ENCODE assay signal across 8 mouse cellular contexts in the genomic region with DNA sequence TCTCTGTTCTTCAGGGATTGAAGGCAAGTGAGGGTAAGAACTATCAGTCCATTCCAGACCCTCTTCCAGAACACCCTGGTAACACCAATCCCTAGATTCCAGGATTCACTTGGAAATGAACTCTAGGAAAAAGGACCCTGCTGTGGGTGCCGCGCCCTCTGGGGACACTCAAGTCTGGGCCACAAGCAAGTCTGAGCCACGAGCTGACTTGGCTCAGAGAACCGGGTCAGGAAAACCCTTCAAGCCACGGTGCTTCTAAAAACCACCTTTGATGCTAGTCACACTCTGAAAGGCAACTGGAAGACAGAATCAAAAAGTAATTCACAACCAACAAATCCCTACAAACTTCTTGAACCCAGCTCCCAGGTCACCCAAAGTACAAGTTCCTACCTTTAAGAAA. TPM values are rescaled to one million over a fixed set of nuclear protein-coding genes. Genes with fewer than 3 reads are reported as not detected.
A peak's percentile ranks its signal among the peaks of the same experiment; 100 is the strongest.
DNase-seq lines count a peak whose midpoint lies in the region; ATAC-seq lines count a peak whose summit lies in the region.

No protein-coding gene starts in this region.

- no peak for DNase-seq in heart, embryonic 10.5 days (ENCODE audit: low spot score)
- DNase-seq in heart, adult 8-10 months (ENCODE audit: low spot score): no peak
- peak; percentile 36 for DNase-seq in ES-CJ7 (ENCODE audit: low read depth, low spot score)
- no peak for DNase-seq in left cerebral cortex, adult 18-20 months (ENCODE audit: low spot score in 2 of 2)
- DNase-seq in urinary bladder, postnatal 25 days (ENCODE audit: low spot score): no peak

- H3K36me3 ChIP-seq in heart, embryonic 10.5 days: peaks cover 17% of the 10 kb centered on the region
- H3K36me3 ChIP-seq in heart, embryonic 16.5 days (ENCODE audit: control insufficient read depth, insufficient read depth): peaks cover 8% of the 10 kb centered on the region
- peaks cover 5% of the 10 kb centered on the region; the same call in 1 of the 2 replicates for H3K36me3 ChIP-seq in macrophage (ENCODE audit: inconsistent target)

- WGBS in heart, embryonic 10.5 days: 4% methylated on average over 5 of the region's 5 CpGs
- WGBS in heart, embryonic 16.5 days: 7% methylated on average over 5 of the region's 5 CpGs
- WGBS in macrophage (ENCODE audit: missing documents): 45% methylated on average over 5 of the region's 5 CpGs

- peak overlapping the region; percentile 92 for H3K9ac ChIP-seq in heart, embryonic 16.5 days (ENCODE audit: low read length)

- H3K4me2 ChIP-seq in heart, embryonic 16.5 days (ENCODE audit: low read depth, low read length): peak overlapping the region; percentile 77

- H3K4me3 ChIP-seq in heart, embryonic 10.5 days: peak overlapping the region; percentile 88
- peak overlapping the region; percentile 85 for H3K4me3 ChIP-seq in heart, embryonic 16.5 days (ENCODE audit: low read length)
- peak overlapping the region; percentile 87 for H3K4me3 ChIP-seq in macrophage (ENCODE audit: inconsistent target)

- peaks cover 55% of the 10 kb centered on the region for H3K79me2 ChIP-seq in macrophage (ENCODE audit: inconsistent target)

- H3K27me3 ChIP-seq in heart, embryonic 10.5 days (ENCODE audit: insufficient read depth, poor library complexity, severe bottlenecking): 0 out of 2 replicates have a peak, but pooled peaks cover 7% of the 10 kb centered on the region
- H3K27me3 ChIP-seq in heart, embryonic 16.5 days (ENCODE audit: control insufficient read depth, insufficient read depth, low read length): no peaks in the 10 kb centered on the region

- peak overlapping the region; percentile 95 for H3K27ac ChIP-seq in heart, embryonic 10.5 days
- H3K27ac ChIP-seq in heart, embryonic 16.5 days (ENCODE audit: low read length): peak overlapping the region; percentile 93
- H3K27ac ChIP-seq in macrophage: peak overlapping the region; percentile 97

- peaks cover 54% of the 10 kb centered on the region for H3K4me1 ChIP-seq in heart, embryonic 10.5 days
- H3K4me1 ChIP-seq in heart, embryonic 16.5 days (ENCODE audit: control insufficient read depth, insufficient read depth, low read length): peaks cover 31% of the 10 kb centered on the region

- ATAC-seq in heart, embryonic 16.5 days (replicated peaks; ENCODE audit: extremely low read depth, insufficient read depth, low FRiP score): no peak
- ATAC-seq in erythroid progenitor cell, adult 5-6 weeks (replicated peaks; ENCODE audit: low FRiP score, poor library complexity, severe bottlenecking): no peak

- no peaks in the 10 kb centered on the region for H3K9me3 ChIP-seq in heart, embryonic 10.5 days
- H3K9me3 ChIP-seq in heart, embryonic 16.5 days (replicated peaks; ENCODE audit: control insufficient read depth, low read length): 0 out of 2 replicates have a peak, but pooled peaks cover 3% of the 10 kb centered on the region

RNA-seq across cellular contexts. Expression of gene Ralb, which starts 0.8 kb away (rescaled TPM):
- polyA plus RNA-seq in heart, embryonic 10.5 days (2016; fragmentation: Nextera tagmentation; extraction: Ambion mirVana): 176 and 192 TPM in 2 replicates
- total RNA-seq in heart, adult 8-10 months (2022): 10 to 100 TPM; 22.7 to 29.9 (median 27.2) TPM
- polyA plus RNA-seq in heart, embryonic 16.5 days (2015; fragmentation: Nextera tagmentation; extraction: Ambion mirVana): 130 and 140 TPM in 2 replicates
- total RNA-seq in macrophage (2018; cell fraction: chromatin; rRNA removed): 100 to 1,000 TPM in 1 of 26 experiments, 10 to 100 TPM in 25; 30.9 to 114 (median 49.3) TPM
- total RNA-seq in macrophage (2018; cell fraction: cytosol; rRNA removed): 100 to 1,000 TPM in 6 of 26 experiments, 10 to 100 TPM in 20; 83.5 to 114 (median 93.7) TPM
- 10 to 100 TPM; 44.4 to 87.0 (median 54.7) TPM for total RNA-seq in macrophage (2018; cell fraction: nucleus; rRNA removed)
- polyA plus RNA-seq in macrophage (2018): 76.5 to 98.9 TPM (median 79.7 TPM) in 3 replicates
- 4.3 and 10.1 TPM in 2 replicates for total RNA-seq in erythroid progenitor cell, adult 5-6 weeks (2015; ENCODE audit: low replicate concordance)
- 2.2 and 7.1 TPM in 2 replicates for total RNA-seq in erythroid progenitor cell, adult 5-6 weeks (2017; ENCODE audit: low replicate concordance)
- 10 to 100 TPM; 23.0 to 23.9 TPM for total RNA-seq in left cerebral cortex, adult 18-20 months (2021)

RNA-seq across cellular contexts. Expression of gene Tmem185b, which starts 22.2 kb away (rescaled TPM):
- 22.3 and 24.8 TPM in 2 replicates for polyA plus RNA-seq in heart, embryonic 10.5 days (2016; fragmentation: Nextera tagmentation; extraction: Ambion mirVana)
- 10 to 100 TPM; 11.5 to 13.9 (median 11.8) TPM for total RNA-seq in heart, adult 8-10 months (2022)
- 24.7 and 25.8 TPM in 2 replicates for polyA plus RNA-seq in heart, embryonic 16.5 days (2015; fragmentation: Nextera tagmentation; extraction: Ambion mirVana)
- total RNA-seq in macrophage (2018; cell fraction: chromatin; rRNA removed): 10 to 100 TPM in 6 of 26 experiments, 1 to 10 TPM in 20; 4.9 to 14.7 (median 8.7) TPM
- total RNA-seq in macrophage (2018; cell fraction: cytosol; rRNA removed): 10 to 100 TPM; 13.3 to 24.2 (median 17.4) TPM
- total RNA-seq in macrophage (2018; cell fraction: nucleus; rRNA removed): 10 to 100 TPM in 25 of 26 experiments, 1 to 10 TPM in 1; 9.9 to 31.6 (median 24.4) TPM
- polyA plus RNA-seq in macrophage (2018): 13.5 to 23.8 TPM (median 18.3 TPM) in 3 replicates
- total RNA-seq in erythroid progenitor cell, adult 5-6 weeks (2015; ENCODE audit: low replicate concordance): 3.6 and 11.3 TPM in 2 replicates
- total RNA-seq in erythroid progenitor cell, adult 5-6 weeks (2017; ENCODE audit: low replicate concordance): 0.77 and 2.7 TPM in 2 replicates
- total RNA-seq in left cerebral cortex, adult 18-20 months (2021): 10 to 100 TPM; 15.6 to 18.2 TPM
